Mouse (Mus musculus): ENCODE measurements at regions not wholly inside any gene's neighbourhood (a gene's known extent, or its start where the extent isn't known, plus 50 kb on each side); places are given as distances from the start of the nearest gene placed in this dataset.

- TF ChIP-seq EP300 (IDR thresholded peaks at IDR 0.05; ENCODE audit: low read depth) (no peak), CTCF (IDR thresholded peaks at IDR 0.05; ENCODE audit: low read depth) (no peak)
Observed at GRCm38 (mm10) chr5:91852330-91852729, 110.5 kb downstream of the Rchy1 start.
